Mouse (Mus musculus) c-Kit-positive CD71-positive TER-119-positive erythroid progenitor cells, embryonic 14.5 days (primary cell): ENCODE measurements around the gene Acot2.
A peak's percentile ranks its signal among the peaks of the same experiment; 100 is the strongest.
"Not testable (repeated sequence)": the region's sequence is repeated elsewhere in the genome, so short reads cannot be mapped to it uniquely, and the experiment has no call there.

ENCODE experiments used
- DNase-seq: peaks from one replicate; pipeline ENCODE4 v3.0.0-alpha.2; 2013; ENCODE audit warnings: low spot score

The Acot2 gene

GRCm38 (mm10) chr12:83987583-83988441, at the start of gene Acot2:
TSS of gene Acot2 (plus strand) at chr12:83987861.
- peak; percentile 53 for DNase-seq

- not testable (repeated sequence) for DNase-seq
Measured at GRCm38 (mm10) chr12:83938592-83938991, 49.1 kb upstream of the Acot2 start.

GRCm38 (mm10) chr12:83939332-83939731, 48.3 kb upstream of the Acot2 start:
- DNase-seq: no peak

- DNase-seq: no peak
Measured at GRCm38 (mm10) chr12:83940031-83940430, 47.6 kb upstream of the Acot2 start.

- no peak for DNase-seq
Measured at GRCm38 (mm10) chr12:83941938-83942337, 45.7 kb upstream of the Acot2 start.

GRCm38 (mm10) chr12:83947260-83947811, 40.3 kb upstream of the Acot2 start:
- no peak for DNase-seq

- DNase-seq: peak; percentile 68
Measured at GRCm38 (mm10) chr12:83949043-83949442, 38.6 kb upstream of the Acot2 start.

GRCm38 (mm10) chr12:83949776-83950492, 37.7 kb upstream of the Acot2 start:
- no peak for DNase-seq

GRCm38 (mm10) chr12:83950493-83950839, 37.2 kb upstream of the Acot2 start, which contains the start of gene Riox1:
TSS of gene Riox1 (plus strand) at chr12:83950608.
- DNase-seq: peak; percentile 71

GRCm38 (mm10) chr12:83950840-83951701, 36.6 kb upstream of the Acot2 start:
- DNase-seq: no peak

GRCm38 (mm10) chr12:83951711-83952575, 35.7 kb upstream of the Acot2 start:
- DNase-seq: no peak

GRCm38 (mm10) chr12:83958278-83958677, 29.4 kb upstream of the Acot2 start:
- no peak for DNase-seq

GRCm38 (mm10) chr12:83965235-83965634, 22.4 kb upstream of the Acot2 start:
- DNase-seq: no peak

- DNase-seq: no peak
Measured at GRCm38 (mm10) chr12:83972117-83972516, 15.5 kb upstream of the Acot2 start.

GRCm38 (mm10) chr12:83978862-83979261, 8.8 kb upstream of the Acot2 start:
- no peak for DNase-seq

GRCm38 (mm10) chr12:83981615-83982014, 6.0 kb upstream of the Acot2 start:
- DNase-seq: no peak

GRCm38 (mm10) chr12:83984752-83985151, 2.9 kb upstream of the Acot2 start, which contains the start of gene Heatr4:
TSS of gene Heatr4 (minus strand) at chr12:83984852.
- DNase-seq: no peak

GRCm38 (mm10) chr12:83987242-83987582, 449 bp upstream of the Acot2 start:
- DNase-seq: no peak

- no peak for DNase-seq
Measured at GRCm38 (mm10) chr12:83988483-83988882, 822 bp downstream of the Acot2 start.

GRCm38 (mm10) chr12:83989378-83989777, 1.7 kb downstream of the Acot2 start:
- DNase-seq: no peak

GRCm38 (mm10) chr12:83997221-83997620, 9.6 kb downstream of the Acot2 start:
- DNase-seq: no peak
